Mouse (Mus musculus): Measurements from ENCODE around the gene Gck. TPM values are rescaled to one million over a fixed set of nuclear protein-coding genes. Genes with fewer than 3 reads are reported as not detected.
A peak's percentile ranks its signal among the peaks of the same experiment; 100 is the strongest.

Gck gene
- polyA plus RNA-seq, 1 experiment from 2014 or later: 1.7 TPM

- Histone ChIP-seq H3K27ac (no peak overlapping the region), H3K4me3 (no peak overlapping the region), H3K4me2 (no peak overlapping the region), H3K9ac (no peak overlapping the region), H3K27me3 (no peaks in the 10 kb centered on the region), H3K9me3 (no peaks in the 10 kb centered on the region), H3K36me3 (peaks cover 62% of the 10 kb centered on the region), H3K4me1 (no peaks in the 10 kb centered on the region)
- no peak for ATAC-seq (ENCODE audit: borderline replicate concordance, extremely low read depth, low FRiP score, low TSS enrichment)
- 84% methylated on average over 16 of the region's 16 CpGs for WGBS
These were observed 79.8 kb downstream of the Gck start for GRCm38 (mm10) chr11:5870069-5870468.

- 91% methylated on average over 16 of the region's 16 CpGs for WGBS
- Histone ChIP-seq H3K9ac (no peak overlapping the region), H3K36me3 (peaks cover 55% of the 10 kb centered on the region)
These were observed 80.5 kb downstream of the Gck start for GRCm38 (mm10) chr11:5869331-5869730.

DNA sequence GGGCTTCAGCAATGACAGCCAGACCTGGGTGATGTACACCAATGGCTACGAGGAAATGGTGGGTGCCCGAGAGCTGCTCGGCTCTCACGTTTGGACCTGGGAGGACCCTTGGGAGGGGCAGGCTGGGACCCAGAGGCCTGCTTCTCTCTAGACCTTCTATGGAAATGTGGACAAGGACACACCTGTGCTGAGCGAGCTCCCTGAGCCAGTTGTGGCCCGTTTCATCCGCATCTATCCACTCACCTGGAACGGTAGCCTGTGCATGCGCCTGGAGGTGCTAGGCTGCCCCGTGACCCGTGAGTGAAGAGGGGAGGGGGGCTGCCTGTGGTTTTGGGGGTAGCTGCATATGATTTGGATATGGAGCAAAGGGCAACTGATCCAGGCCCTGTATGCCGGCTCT, 81.6 kb downstream of the Gck start:
- no peaks in the 10 kb centered on the region for H3K9me3 ChIP-seq
- no peaks in the 10 kb centered on the region for H3K27me3 ChIP-seq
- H3K27ac ChIP-seq: no peak overlapping the region
- H3K9ac ChIP-seq: no peak overlapping the region
- WGBS: 86% methylated on average over 12 of the region's 12 CpGs
- no peaks in the 10 kb centered on the region for H3K4me1 ChIP-seq
- H3K4me3 ChIP-seq: no peak overlapping the region
- no peak overlapping the region for H3K4me2 ChIP-seq
- ATAC-seq (ENCODE audit: borderline replicate concordance, extremely low read depth, low FRiP score, low TSS enrichment): no peak
- peaks cover 44% of the 10 kb centered on the region for H3K36me3 ChIP-seq

More at GRCm38 (mm10) chr11:5869331-5869730, 80.5 kb downstream of the Gck start:
- Histone ChIP-seq H3K4me1 (no peaks in the 10 kb centered on the region), H3K4me2 (no peak overlapping the region), H3K27ac (no peak overlapping the region), H3K9me3 (no peaks in the 10 kb centered on the region), H3K27me3 (no peaks in the 10 kb centered on the region), H3K4me3 (no peak overlapping the region)
- no peak for ATAC-seq (ENCODE audit: borderline replicate concordance, extremely low read depth, low FRiP score, low TSS enrichment)

GRCm38 (mm10) chr11:5867196-5867595, 82.7 kb downstream of the Gck start:
- H3K4me2 ChIP-seq: no peak overlapping the region
- 72% methylated on average over 2 of the region's 2 CpGs for WGBS
- no peak overlapping the region for H3K9ac ChIP-seq
- no peak for ATAC-seq (ENCODE audit: borderline replicate concordance, extremely low read depth, low FRiP score, low TSS enrichment)
- no peaks in the 10 kb centered on the region for H3K9me3 ChIP-seq
- H3K4me1 ChIP-seq: peaks cover 9% of the 10 kb centered on the region
- no peak overlapping the region for H3K27ac ChIP-seq
- H3K36me3 ChIP-seq: peaks cover 33% of the 10 kb centered on the region
- no peak overlapping the region for H3K4me3 ChIP-seq
- no peaks in the 10 kb centered on the region for H3K27me3 ChIP-seq

- Histone ChIP-seq H3K4me2 (peak overlapping the region; percentile 97), H3K9ac (peak overlapping the region; percentile 58), H3K4me1 (peaks cover 25% of the 10 kb centered on the region), H3K4me3 (peak overlapping the region; percentile 55), H3K9me3 (no peaks in the 10 kb centered on the region), H3K36me3 (peaks cover under 1% of the 10 kb centered on the region; the same call in 1 of the 2 replicates), H3K27me3 (peaks cover 3% of the 10 kb centered on the region; the same call in 1 of the 2 replicates), H3K27ac (no peak overlapping the region)
- peak; percentile 37; the same call in 1 of the 2 replicates for ATAC-seq (ENCODE audit: borderline replicate concordance, extremely low read depth, low FRiP score, low TSS enrichment)
- 8% methylated on average over 15 of the region's 15 CpGs for WGBS
These were observed 87.3 kb downstream of the Gck start for GRCm38 (mm10) chr11:5862394-5863105.

GRCm38 (mm10) chr11:5861678-5862393, 88.0 kb downstream of the Gck start, which contains the start of gene Aebp1:
Gene Aebp1, plus strand, starts transcription at chr11:5861947.
- ATAC-seq (ENCODE audit: borderline replicate concordance, extremely low read depth, low FRiP score, low TSS enrichment): peak; percentile 83
- H3K4me1 ChIP-seq: peaks cover 25% of the 10 kb centered on the region
- H3K9me3 ChIP-seq: no peaks in the 10 kb centered on the region
- peak within 1 kb of the TSS; percentile 97 for H3K4me2 ChIP-seq
- no peaks in the 10 kb centered on the region for H3K36me3 ChIP-seq
- peak within 1 kb of the TSS; percentile 58 for H3K9ac ChIP-seq
- 2% methylated on average over 49 of the region's 59 CpGs for WGBS
- no peak within 1 kb of the TSS for H3K27ac ChIP-seq
- peak within 1 kb of the TSS; percentile 55 for H3K4me3 ChIP-seq
- H3K27me3 ChIP-seq: peaks cover 3% of the 10 kb centered on the region; the same call in 1 of the 2 replicates

GRCm38 (mm10) chr11:5860639-5861038, 89.2 kb downstream of the Gck start:
- Histone ChIP-seq H3K27ac (no peak overlapping the region), H3K4me3 (no peak overlapping the region), H3K27me3 (peaks cover 3% of the 10 kb centered on the region; the same call in 1 of the 2 replicates), H3K9me3 (no peaks in the 10 kb centered on the region), H3K4me2 (no peak overlapping the region), H3K9ac (no peak overlapping the region), H3K36me3 (no peaks in the 10 kb centered on the region), H3K4me1 (peaks cover 25% of the 10 kb centered on the region)
- 44% methylated on average over 6 of the region's 6 CpGs for WGBS
- ATAC-seq (ENCODE audit: borderline replicate concordance, extremely low read depth, low FRiP score, low TSS enrichment): no peak

DNA sequence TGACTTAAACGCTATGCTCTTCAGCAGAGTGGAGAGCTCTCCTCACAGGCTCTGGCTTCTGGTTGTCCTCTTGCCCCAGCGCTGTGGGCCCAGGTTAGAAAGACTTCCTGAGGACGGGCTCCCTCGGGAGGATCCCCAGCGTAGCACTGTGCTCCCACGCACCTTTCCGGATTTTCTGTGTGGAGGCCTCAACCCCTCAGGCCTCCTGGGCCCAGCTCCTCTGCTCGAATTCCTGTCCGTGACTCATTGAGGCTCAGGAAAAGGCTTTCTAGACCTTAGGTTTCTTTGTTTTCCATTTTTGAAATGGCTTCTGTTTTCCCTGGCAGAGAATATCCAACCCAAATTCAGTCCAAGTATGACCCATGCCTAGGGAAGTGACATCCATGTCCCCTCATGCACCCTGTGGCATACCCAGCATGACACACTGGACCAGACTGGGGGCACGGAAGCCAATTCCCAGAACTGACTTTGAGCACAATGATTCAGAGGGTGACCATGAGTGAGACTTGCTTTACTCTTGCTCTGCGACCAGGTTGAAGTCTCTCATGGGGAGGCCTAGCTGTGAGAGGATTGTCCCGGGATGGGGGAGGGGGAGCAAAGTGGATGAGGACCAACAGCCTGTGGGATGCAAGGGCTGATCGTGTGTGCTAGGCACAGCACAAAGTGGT, 89.9 kb downstream of the Gck start:
- Histone ChIP-seq H3K27ac (no peak overlapping the region), H3K9ac (no peak overlapping the region), H3K27me3 (peaks cover 3% of the 10 kb centered on the region; the same call in 1 of the 2 replicates), H3K36me3 (no peaks in the 10 kb centered on the region), H3K4me3 (no peak overlapping the region), H3K4me1 (peaks cover 25% of the 10 kb centered on the region), H3K4me2 (no peak overlapping the region), H3K9me3 (no peaks in the 10 kb centered on the region)
- WGBS: 82% methylated on average over 13 of the region's 13 CpGs
- ATAC-seq (ENCODE audit: borderline replicate concordance, extremely low read depth, low FRiP score, low TSS enrichment): no peak

- Histone ChIP-seq H3K27me3 (peaks cover 3% of the 10 kb centered on the region; the same call in 1 of the 2 replicates), H3K9ac (no peak overlapping the region), H3K36me3 (no peaks in the 10 kb centered on the region), H3K4me3 (no peak overlapping the region), H3K9me3 (no peaks in the 10 kb centered on the region), H3K4me2 (no peak overlapping the region), H3K27ac (no peak overlapping the region), H3K4me1 (peaks cover 25% of the 10 kb centered on the region)
- no peak for ATAC-seq (ENCODE audit: borderline replicate concordance, extremely low read depth, low FRiP score, low TSS enrichment)
- 76% methylated on average over 1 of the region's 1 CpGs for WGBS
These were observed 91.2 kb downstream of the Gck start for GRCm38 (mm10) chr11:5858723-5859122.

- no peak overlapping the region for H3K27ac ChIP-seq
- ATAC-seq (ENCODE audit: borderline replicate concordance, extremely low read depth, low FRiP score, low TSS enrichment): no peak
- no peaks in the 10 kb centered on the region for H3K9me3 ChIP-seq
- H3K4me3 ChIP-seq: no peak overlapping the region
- H3K36me3 ChIP-seq: no peaks in the 10 kb centered on the region
- H3K4me2 ChIP-seq: no peak overlapping the region
- H3K27me3 ChIP-seq: peaks cover 3% of the 10 kb centered on the region; the same call in 1 of the 2 replicates
- H3K9ac ChIP-seq: no peak overlapping the region
- peaks cover 18% of the 10 kb centered on the region for H3K4me1 ChIP-seq
- 74% methylated on average over 8 of the region's 8 CpGs for WGBS
These were observed 93.3 kb downstream of the Gck start for GRCm38 (mm10) chr11:5856479-5857130.

- no peak overlapping the region for H3K4me3 ChIP-seq
- H3K36me3 ChIP-seq: no peaks in the 10 kb centered on the region
- peaks cover 3% of the 10 kb centered on the region; the same call in 1 of the 2 replicates for H3K27me3 ChIP-seq
- H3K4me2 ChIP-seq: no peak overlapping the region
- H3K9me3 ChIP-seq: no peaks in the 10 kb centered on the region
- 30% methylated on average over 7 of the region's 7 CpGs for WGBS
- peak; percentile 63; the same call in 1 of the 2 replicates for ATAC-seq (ENCODE audit: borderline replicate concordance, extremely low read depth, low FRiP score, low TSS enrichment)
- H3K4me1 ChIP-seq: peaks cover 11% of the 10 kb centered on the region; the same call in 1 of the 2 replicates
- H3K27ac ChIP-seq: no peak overlapping the region
- no peak overlapping the region for H3K9ac ChIP-seq
These were observed 94.0 kb downstream of the Gck start for GRCm38 (mm10) chr11:5855902-5856301.
